Mouse (Mus musculus) lung, postnatal 10 days (tissue): ENCODE results near the gene Med21.
A peak's percentile ranks its signal among the peaks of the same experiment; 100 is the strongest.

ENCODE experiments used
- DNase-seq: peaks from one replicate; pipeline ENCODE4 v3.0.0; 2021

The Med21 gene

DNA sequence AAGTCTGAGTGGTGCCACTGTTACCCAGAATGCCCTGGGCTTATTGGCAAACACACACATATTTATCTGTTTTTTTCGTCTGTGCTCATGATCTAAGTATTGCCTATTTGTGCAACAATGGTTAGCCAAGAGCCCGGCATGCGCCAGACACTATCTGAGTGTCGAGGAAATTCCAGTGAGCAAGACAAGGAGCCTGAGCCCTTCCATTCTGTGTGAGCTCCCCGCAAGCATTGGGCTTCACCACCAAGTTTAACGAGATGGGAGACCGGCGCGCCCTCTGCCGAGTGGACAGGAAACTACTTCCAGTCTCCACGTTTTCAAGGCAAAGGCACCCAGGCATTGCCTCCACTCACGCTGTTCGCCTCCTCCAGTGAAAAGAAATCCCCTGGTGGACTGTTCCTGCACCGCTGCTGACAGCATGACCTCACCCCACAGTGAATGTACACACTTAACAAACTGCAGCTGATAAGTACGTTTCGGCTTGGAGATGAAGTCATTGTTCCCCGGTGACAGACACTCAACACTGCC lies 43.5 kb downstream of the Med21 start:
- peak; percentile 85 for DNase-seq

DNA sequence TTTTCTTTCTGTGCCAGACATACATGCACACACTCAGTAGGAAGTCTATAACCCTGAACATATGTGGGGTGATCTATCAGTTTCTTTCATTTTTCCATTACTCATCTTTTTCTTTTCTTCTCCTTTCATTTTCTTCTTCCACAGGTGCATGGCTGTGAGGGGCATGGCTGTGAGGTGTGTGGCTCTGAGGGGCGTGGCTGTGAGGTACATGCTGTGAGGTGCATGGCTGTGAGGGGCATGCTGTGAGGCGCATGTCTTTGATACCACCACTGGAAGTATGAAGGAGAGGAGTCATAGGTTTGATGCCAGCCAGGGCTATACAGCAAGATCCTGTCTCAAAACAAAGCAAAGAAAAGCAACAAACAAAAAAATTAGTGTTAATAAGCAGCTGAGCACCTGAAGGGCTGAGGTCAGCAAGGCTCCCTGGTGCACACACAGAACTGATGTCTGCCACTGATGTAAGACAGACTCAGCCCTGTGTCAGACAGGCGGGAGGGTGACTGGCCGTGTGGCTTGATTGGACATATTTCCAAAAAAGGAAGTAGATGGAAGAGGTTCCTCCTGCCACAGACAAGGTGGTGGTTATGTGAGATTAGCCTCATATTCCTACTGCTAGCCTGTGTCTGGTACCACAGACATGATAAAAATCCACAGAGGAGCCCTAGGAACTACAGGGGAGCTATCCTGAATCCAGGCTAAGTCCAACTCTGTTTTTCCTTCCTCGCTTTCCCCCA lies 44.3 kb downstream of the Med21 start:
- no peak for DNase-seq

DNA sequence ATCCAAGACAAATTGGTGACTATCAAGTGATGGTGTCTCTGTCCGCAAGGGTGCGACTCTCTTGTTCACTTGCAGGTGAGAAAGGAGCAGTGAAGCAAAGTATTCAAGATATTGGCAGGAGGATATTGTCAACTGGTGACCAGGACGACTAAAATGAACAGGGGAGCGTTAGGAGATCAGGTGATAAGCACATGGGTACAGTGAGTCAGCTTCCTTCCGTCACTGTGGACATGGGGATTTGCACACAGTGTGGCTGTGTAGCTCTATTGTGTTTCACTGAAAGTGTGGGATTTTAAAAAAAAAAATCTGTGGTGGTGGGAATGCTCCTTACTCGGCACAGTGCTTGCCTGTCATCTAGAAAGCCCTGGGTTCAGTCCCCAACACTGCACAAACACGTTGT lies 45.7 kb downstream of the Med21 start:
- no peak for DNase-seq

DNA sequence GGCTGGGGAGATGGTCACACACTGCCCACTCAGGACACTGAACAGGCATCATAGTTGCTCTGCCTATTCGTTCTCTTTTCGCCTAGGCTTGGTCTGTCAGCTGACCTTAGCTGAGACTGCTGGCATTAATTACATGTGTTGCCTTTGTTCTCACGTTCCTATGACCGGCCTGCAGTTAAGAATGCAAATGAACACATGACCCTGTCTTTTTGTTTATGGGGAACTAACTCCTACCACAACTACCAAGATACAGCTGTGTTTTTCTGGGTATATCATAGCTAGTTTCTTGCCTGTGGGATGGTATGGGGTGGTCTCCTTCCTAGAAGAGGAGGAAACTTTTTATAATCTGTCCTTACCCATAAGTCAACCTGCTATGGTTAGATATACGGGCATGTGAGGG lies 46.5 kb downstream of the Med21 start:
- no peak for DNase-seq

DNA sequence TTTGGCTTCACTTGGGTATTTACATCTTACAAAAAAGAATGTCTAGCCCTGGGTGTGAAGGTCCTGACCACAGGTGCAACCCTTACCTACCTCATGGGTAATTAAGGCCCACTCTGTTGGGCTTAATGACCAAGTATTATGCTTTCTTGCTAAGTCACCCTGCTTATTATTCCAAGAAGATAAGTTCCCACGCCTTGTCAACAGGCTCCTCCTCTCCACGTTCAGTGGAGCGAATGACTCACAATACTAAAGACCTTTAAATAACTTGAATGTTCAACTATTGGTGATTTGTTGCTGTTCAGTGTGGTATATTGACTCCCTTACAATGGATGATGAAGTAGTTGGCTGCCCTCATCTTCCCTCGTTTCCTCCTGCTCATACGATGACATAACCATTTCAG lies 55.4 kb downstream of the Med21 start:
- DNase-seq, result no peak

DNA sequence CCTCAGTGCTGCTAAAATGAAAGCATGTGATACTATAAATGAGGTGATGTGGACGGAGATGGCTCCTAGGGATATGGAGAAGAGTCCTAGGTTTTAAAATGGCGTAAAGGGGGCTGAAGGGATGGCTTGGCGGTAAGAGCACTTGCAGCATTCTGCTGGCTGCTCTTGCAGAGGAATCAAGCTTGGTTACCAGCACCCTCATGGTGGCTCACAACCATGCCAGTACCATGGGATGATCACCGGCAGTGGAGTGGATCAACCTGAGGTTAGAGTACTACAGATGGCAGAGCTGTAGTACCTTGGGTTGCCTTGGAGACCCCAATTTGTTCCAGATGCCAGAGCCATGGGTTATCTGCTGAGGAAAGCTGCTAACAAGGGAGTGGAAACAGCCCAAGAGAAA lies 56.0 kb downstream of the Med21 start:
- no peak for DNase-seq
